Mouse (Mus musculus): ENCODE results near the gene BC005537. TPM values are rescaled to one million over a fixed set of nuclear protein-coding genes. Genes with fewer than 3 reads are reported as not detected.

BC005537 gene
- polyA plus RNA-seq, 1 experiment from 2014 or later: 19.2 TPM

DNA sequence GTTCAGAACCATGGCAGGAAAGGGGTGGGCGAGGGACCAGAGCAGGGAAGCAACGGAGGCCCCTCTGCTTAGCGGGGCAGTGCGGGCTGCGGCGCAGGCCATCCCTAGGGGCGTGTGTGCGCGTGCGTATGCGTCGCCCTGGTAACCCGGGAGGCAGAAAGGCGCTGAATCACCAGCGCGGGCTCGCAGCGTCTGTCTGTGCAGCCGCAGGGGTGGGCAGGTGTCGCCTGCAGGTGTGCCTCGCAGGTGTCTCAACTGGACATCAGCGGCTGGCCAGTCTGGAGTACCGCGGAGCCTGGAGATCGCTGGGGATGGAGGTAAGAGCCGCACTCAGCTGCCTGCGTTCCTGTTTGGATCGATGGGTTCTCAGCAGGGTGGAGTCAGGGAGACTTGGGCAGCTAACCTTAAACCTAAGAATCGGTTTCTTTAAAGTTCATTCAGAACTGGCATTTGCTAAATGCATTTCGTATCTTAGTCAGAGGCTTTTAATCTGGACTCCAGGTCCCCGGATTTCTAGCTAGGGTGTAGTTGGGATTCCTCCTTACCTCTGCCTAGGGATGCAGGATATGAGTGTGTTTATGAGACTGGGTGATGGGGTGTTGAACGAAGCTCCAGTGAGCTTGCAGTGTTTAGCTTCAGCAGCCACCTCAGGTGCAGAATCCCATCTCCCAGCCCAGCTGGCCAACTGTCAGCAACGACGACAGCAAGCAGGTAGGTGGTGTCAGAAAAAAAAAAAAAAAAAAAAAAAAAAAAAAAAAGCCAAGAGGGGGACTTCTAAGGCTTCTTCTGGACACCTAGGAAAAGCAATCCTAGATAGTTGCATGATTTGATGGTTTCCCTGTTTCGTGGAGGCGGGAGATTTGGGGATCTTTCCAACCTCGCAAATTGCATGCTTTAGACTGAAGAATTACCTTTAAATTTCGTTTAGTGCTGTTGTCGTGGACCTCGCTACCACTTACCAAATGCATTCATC, 43.8 kb downstream of the BC005537 start, which contains the start of gene D130043K22Rik:
Gene D130043K22Rik (plus strand): TSS at position 153 of the 973 bp plus-strand sequence.
- H3K4me2 ChIP-seq: peak within 1 kb of the TSS; percentile 89
- H3K4me1 ChIP-seq (ENCODE audit: control insufficient read depth, insufficient read depth, low read length): peaks cover 6% of the 10 kb centered on the region
- WGBS (ENCODE audit: insufficient replicate concordance): 14% methylated on average over 40 of the region's 40 CpGs
- ATAC-seq (replicated peaks; ENCODE audit: insufficient number of reproducible peaks, low FRiP score, low TSS enrichment): peak; percentile 59; the same call in 1 of the 2 replicates
- H3K27ac ChIP-seq (ENCODE audit: low read depth, low read length): no peak within 1 kb of the TSS
- no peaks in the 10 kb centered on the region for H3K9me3 ChIP-seq (replicated peaks; ENCODE audit: control insufficient read depth, low read length)
- no peaks in the 10 kb centered on the region for H3K36me3 ChIP-seq (ENCODE audit: control insufficient read depth, insufficient read depth, low read length)
- H3K4me3 ChIP-seq (ENCODE audit: low read depth, low read length): peak within 1 kb of the TSS; percentile 52
- 0 out of 2 replicates have a peak within 1 kb of the TSS, but pooled peaks have one; percentile 60 for H3K9ac ChIP-seq (ENCODE audit: low read depth, low read length)
- H3K27me3 ChIP-seq (ENCODE audit: control insufficient read depth, insufficient read depth, low read length): no peaks in the 10 kb centered on the region

- H3K9me3 ChIP-seq (replicated peaks; ENCODE audit: control insufficient read depth, low read length): no peaks in the 10 kb centered on the region
- no peaks in the 10 kb centered on the region for H3K27me3 ChIP-seq (ENCODE audit: control insufficient read depth, insufficient read depth, low read length)
- no peak for ATAC-seq (replicated peaks; ENCODE audit: insufficient number of reproducible peaks, low FRiP score, low TSS enrichment)
- 81% methylated on average over 4 of the region's 4 CpGs for WGBS (ENCODE audit: insufficient replicate concordance)
- no peak overlapping the region for H3K9ac ChIP-seq (ENCODE audit: low read depth, low read length)
- no peak overlapping the region for H3K4me3 ChIP-seq (ENCODE audit: low read depth, low read length)
- no peak overlapping the region for H3K4me2 ChIP-seq
- peaks cover 6% of the 10 kb centered on the region for H3K4me1 ChIP-seq (ENCODE audit: control insufficient read depth, insufficient read depth, low read length)
- no peak overlapping the region for H3K27ac ChIP-seq (ENCODE audit: low read depth, low read length)
- no peaks in the 10 kb centered on the region for H3K36me3 ChIP-seq (ENCODE audit: control insufficient read depth, insufficient read depth, low read length)
These were observed 47.9 kb downstream of the BC005537 start for GRCm38 (mm10) chr13:24849318-24849717.

DNA sequence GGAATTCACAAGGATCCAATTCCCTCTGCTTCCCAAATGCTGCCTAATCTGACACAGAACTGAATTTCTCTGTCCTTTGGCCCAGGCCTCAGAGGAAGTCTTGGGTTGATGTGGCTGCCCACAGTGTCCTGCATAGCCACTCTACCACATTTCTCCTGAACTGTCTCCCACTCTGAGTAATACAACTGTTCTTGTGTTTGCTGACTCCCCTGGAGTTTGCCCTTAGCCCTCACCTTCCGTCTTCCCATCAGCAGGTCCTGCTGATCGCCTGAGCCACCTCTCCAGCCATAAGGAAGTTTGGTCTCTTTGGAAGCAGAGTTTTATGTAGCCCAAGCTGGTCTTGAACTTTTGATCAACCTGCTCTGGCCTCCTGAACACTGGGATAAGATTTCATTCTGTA, 50.5 kb downstream of the BC005537 start:
- no peaks in the 10 kb centered on the region for H3K36me3 ChIP-seq (ENCODE audit: control insufficient read depth, insufficient read depth, low read length)
- H3K4me1 ChIP-seq (ENCODE audit: control insufficient read depth, insufficient read depth, low read length): no peaks in the 10 kb centered on the region
- no peak overlapping the region for H3K4me2 ChIP-seq
- no peaks in the 10 kb centered on the region for H3K27me3 ChIP-seq (ENCODE audit: control insufficient read depth, insufficient read depth, low read length)
- H3K9ac ChIP-seq (ENCODE audit: low read depth, low read length): no peak overlapping the region
- WGBS (ENCODE audit: insufficient replicate concordance): 70% methylated on average over 2 of the region's 2 CpGs
- H3K27ac ChIP-seq (ENCODE audit: low read depth, low read length): no peak overlapping the region
- no peak overlapping the region for H3K4me3 ChIP-seq (ENCODE audit: low read depth, low read length)
- no peaks in the 10 kb centered on the region for H3K9me3 ChIP-seq (replicated peaks; ENCODE audit: control insufficient read depth, low read length)
- no peak for ATAC-seq (replicated peaks; ENCODE audit: insufficient number of reproducible peaks, low FRiP score, low TSS enrichment)

DNA sequence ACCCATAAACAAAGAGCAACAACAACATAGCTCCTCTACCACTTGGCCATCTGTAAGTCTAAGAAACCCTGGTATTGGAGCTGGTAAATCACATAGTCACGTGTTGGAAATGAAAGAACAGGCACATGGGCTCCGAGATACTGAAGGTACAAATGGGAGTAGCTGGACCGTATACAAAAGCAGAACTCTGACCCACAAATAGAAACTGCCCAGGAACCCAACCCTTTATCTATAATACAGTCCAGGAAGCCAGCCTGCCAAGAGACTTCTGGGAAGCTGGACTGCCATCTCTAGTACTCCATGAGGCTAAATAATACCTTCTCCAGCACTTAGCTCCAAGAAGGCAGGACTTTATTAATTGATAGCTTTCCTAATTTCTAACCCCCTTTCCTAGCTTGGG, 51.1 kb downstream of the BC005537 start:
- no peak for ATAC-seq (replicated peaks; ENCODE audit: insufficient number of reproducible peaks, low FRiP score, low TSS enrichment)

DNA sequence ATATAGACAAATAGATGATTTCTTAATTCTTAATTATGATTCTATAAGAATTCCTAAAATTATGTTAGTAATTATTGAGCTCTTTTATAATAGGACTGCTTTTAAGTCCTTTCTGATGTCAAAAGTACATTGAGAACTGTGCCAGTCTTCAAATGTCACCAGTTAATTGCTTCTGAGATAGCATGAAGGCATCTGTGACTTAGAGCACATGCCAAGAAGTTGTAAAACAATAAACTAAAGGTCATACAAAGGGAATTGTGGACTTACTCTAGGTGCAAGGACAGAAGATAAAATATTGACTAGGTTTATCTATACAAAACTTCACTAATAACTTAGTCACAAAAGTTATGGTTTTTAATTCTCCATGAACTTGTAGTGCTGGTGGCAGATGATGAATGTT, 57.7 kb downstream of the BC005537 start:
- no peak for ATAC-seq (replicated peaks; ENCODE audit: insufficient number of reproducible peaks, low FRiP score, low TSS enrichment)
- no peak overlapping the region for H3K4me2 ChIP-seq

More for the DNA sequence above, 51.1 kb downstream of the BC005537 start:
- 59% methylated on average over 3 of the region's 3 CpGs for WGBS (ENCODE audit: insufficient replicate concordance)
- no peak overlapping the region for H3K4me2 ChIP-seq
- no peak overlapping the region for H3K4me3 ChIP-seq (ENCODE audit: low read depth, low read length)
- H3K4me1 ChIP-seq (ENCODE audit: control insufficient read depth, insufficient read depth, low read length): no peaks in the 10 kb centered on the region
- H3K36me3 ChIP-seq (ENCODE audit: control insufficient read depth, insufficient read depth, low read length): no peaks in the 10 kb centered on the region
- no peak overlapping the region for H3K9ac ChIP-seq (ENCODE audit: low read depth, low read length)
- H3K27me3 ChIP-seq (ENCODE audit: control insufficient read depth, insufficient read depth, low read length): no peaks in the 10 kb centered on the region
- H3K27ac ChIP-seq (ENCODE audit: low read depth, low read length): no peak overlapping the region
- H3K9me3 ChIP-seq (replicated peaks; ENCODE audit: control insufficient read depth, low read length): no peaks in the 10 kb centered on the region

GRCm38 (mm10) chr13:24861084-24861483, 59.6 kb downstream of the BC005537 start:
- Histone ChIP-seq H3K27ac (ENCODE audit: low read depth, low read length) (no peak overlapping the region), H3K4me1 (ENCODE audit: control insufficient read depth, insufficient read depth, low read length) (no peaks in the 10 kb centered on the region), H3K9me3 (replicated peaks; ENCODE audit: control insufficient read depth, low read length) (no peaks in the 10 kb centered on the region), H3K4me2 (no peak overlapping the region), H3K27me3 (ENCODE audit: control insufficient read depth, insufficient read depth, low read length) (no peaks in the 10 kb centered on the region), H3K36me3 (ENCODE audit: control insufficient read depth, insufficient read depth, low read length) (no peaks in the 10 kb centered on the region), H3K4me3 (ENCODE audit: low read depth, low read length) (no peak overlapping the region), H3K9ac (ENCODE audit: low read depth, low read length) (no peak overlapping the region)
- 66% methylated on average over 12 of the region's 12 CpGs for WGBS (ENCODE audit: insufficient replicate concordance)
- no peak for ATAC-seq (replicated peaks; ENCODE audit: insufficient number of reproducible peaks, low FRiP score, low TSS enrichment)

More for the DNA sequence above, 57.7 kb downstream of the BC005537 start:
- Histone ChIP-seq H3K4me1 (ENCODE audit: control insufficient read depth, insufficient read depth, low read length) (no peaks in the 10 kb centered on the region), H3K27ac (ENCODE audit: low read depth, low read length) (no peak overlapping the region), H3K9ac (ENCODE audit: low read depth, low read length) (no peak overlapping the region), H3K9me3 (replicated peaks; ENCODE audit: control insufficient read depth, low read length) (no peaks in the 10 kb centered on the region), H3K4me3 (ENCODE audit: low read depth, low read length) (no peak overlapping the region), H3K27me3 (ENCODE audit: control insufficient read depth, insufficient read depth, low read length) (no peaks in the 10 kb centered on the region), H3K36me3 (ENCODE audit: control insufficient read depth, insufficient read depth, low read length) (no peaks in the 10 kb centered on the region)

DNA sequence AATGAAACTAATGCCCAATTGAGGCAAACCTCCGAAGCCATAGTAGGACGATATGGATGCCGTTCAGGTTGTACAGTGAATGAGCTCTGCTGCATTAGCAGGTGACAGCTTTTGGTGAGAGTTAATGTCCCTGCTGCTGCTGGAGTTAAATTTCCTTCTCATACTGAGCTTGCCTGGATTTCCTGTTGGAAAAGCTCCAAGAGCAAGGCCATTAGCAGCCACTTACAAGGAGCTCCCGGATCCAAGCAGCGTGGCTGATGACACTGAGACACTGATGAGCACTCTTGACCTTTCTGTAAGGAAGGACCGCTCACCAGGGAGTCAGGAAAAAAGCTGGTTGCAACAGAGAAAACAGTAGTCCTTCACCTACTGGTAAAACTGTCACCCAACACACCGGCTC, 60.6 kb downstream of the BC005537 start:
- Histone ChIP-seq H3K4me3 (ENCODE audit: low read depth, low read length) (no peak overlapping the region), H3K27me3 (ENCODE audit: control insufficient read depth, insufficient read depth, low read length) (no peaks in the 10 kb centered on the region), H3K9ac (ENCODE audit: low read depth, low read length) (no peak overlapping the region), H3K4me2 (no peak overlapping the region), H3K27ac (ENCODE audit: low read depth, low read length) (no peak overlapping the region), H3K36me3 (ENCODE audit: control insufficient read depth, insufficient read depth, low read length) (no peaks in the 10 kb centered on the region), H3K9me3 (replicated peaks; ENCODE audit: control insufficient read depth, low read length) (no peaks in the 10 kb centered on the region), H3K4me1 (ENCODE audit: control insufficient read depth, insufficient read depth, low read length) (no peaks in the 10 kb centered on the region)
- WGBS (ENCODE audit: insufficient replicate concordance): 76% methylated on average over 7 of the region's 7 CpGs
- ATAC-seq (replicated peaks; ENCODE audit: insufficient number of reproducible peaks, low FRiP score, low TSS enrichment): no peak

DNA sequence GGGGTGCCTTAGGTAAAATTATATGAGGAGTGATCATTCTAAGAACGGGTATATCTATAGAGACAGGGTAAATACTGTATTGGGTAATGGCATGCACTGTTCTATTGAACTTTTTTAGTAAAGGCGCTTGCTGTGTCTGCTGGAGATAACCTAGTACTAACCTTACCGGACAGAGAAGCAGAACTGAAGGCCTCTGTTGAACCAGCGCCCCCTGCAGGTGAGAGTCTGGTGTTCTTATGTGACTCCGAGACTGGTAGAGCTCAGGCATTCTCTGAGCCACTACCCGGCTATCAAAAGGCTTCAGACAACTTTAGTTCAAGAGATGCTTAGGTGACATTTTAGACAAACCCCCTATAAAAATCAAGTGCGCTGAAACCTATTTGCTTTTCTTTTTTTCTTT, 61.1 kb downstream of the BC005537 start:
- Histone ChIP-seq H3K4me3 (ENCODE audit: low read depth, low read length) (no peak overlapping the region), H3K27me3 (ENCODE audit: control insufficient read depth, insufficient read depth, low read length) (no peaks in the 10 kb centered on the region), H3K4me2 (no peak overlapping the region), H3K9me3 (replicated peaks; ENCODE audit: control insufficient read depth, low read length) (no peaks in the 10 kb centered on the region), H3K4me1 (ENCODE audit: control insufficient read depth, insufficient read depth, low read length) (no peaks in the 10 kb centered on the region), H3K27ac (ENCODE audit: low read depth, low read length) (no peak overlapping the region), H3K36me3 (ENCODE audit: control insufficient read depth, insufficient read depth, low read length) (no peaks in the 10 kb centered on the region), H3K9ac (ENCODE audit: low read depth, low read length) (no peak overlapping the region)
- no peak for ATAC-seq (replicated peaks; ENCODE audit: insufficient number of reproducible peaks, low FRiP score, low TSS enrichment)
- 56% methylated on average over 7 of the region's 7 CpGs for WGBS (ENCODE audit: insufficient replicate concordance)

Data from heart, embryonic 11.5 days (tissue).